ENCODE assay signal across 25 mouse cellular contexts in genomic region chr17:58268058-58268457, GRCm38 (mm10).
"Had no signal": no experiment of that assay in that cellular context is flagged by ENCODE, and none has a peak within 500 bp of the region (broad histone marks: within the 10 kb centered on the region; RNA-seq: fewer than 3 reads in every experiment).

No protein-coding gene starts in this region.

- ATAC-seq: liver, embryonic 12.5 days; liver, postnatal 0 days; lung, postnatal 0 days; midbrain, embryonic 13.5 days; midbrain, embryonic 15.5 days; midbrain, embryonic 16.5 days had no signal

- DNase-seq: left cerebral cortex, postnatal 4 days; liver; liver, embryonic 13.5 days; liver, postnatal 0 days; lung, adult 18-20 months; lung, adult 2 months; lung, embryonic 14.5 days; lung, postnatal 10 days; lung, postnatal 14 days; lung, postnatal 36 days; lung, postnatal 4 days; midbrain, embryonic 14.5 days had no signal

- H3K27me3 ChIP-seq: limb, embryonic 12.5 days; limb, embryonic 13.5 days; limb, embryonic 15.5 days; liver, embryonic 12.5 days; liver, embryonic 13.5 days; liver, embryonic 15.5 days; lung, embryonic 15.5 days; megakaryocyte, embryonic 14.5 days; midbrain, embryonic 12.5 days; midbrain, embryonic 13.5 days; midbrain, embryonic 15.5 days; neural tube, embryonic 12.5 days had no signal
